Mouse (Mus musculus) bone marrow, adult 2 months (tissue): ENCODE data around the gene Sgsh.

Experiments used
- CTCF ChIP-seq: fragments of 200-500 bp; IDR thresholded peaks from 2 replicates; pipeline ENCODE4 v1.5.1; 2011; ENCODE audit warnings: low read length, control low read depth; ENCODE audit not compliant: control insufficient read depth, insufficient read depth
- POLR2A ChIP-seq: fragments of 200-500 bp; IDR thresholded peaks from 2 replicates; pipeline ENCODE4 v1.6.1; 2011; ENCODE audit warnings: low read depth, mild to moderate bottlenecking, control low read depth, low read length, borderline replicate concordance; ENCODE audit not compliant: control insufficient read depth

DNA sequence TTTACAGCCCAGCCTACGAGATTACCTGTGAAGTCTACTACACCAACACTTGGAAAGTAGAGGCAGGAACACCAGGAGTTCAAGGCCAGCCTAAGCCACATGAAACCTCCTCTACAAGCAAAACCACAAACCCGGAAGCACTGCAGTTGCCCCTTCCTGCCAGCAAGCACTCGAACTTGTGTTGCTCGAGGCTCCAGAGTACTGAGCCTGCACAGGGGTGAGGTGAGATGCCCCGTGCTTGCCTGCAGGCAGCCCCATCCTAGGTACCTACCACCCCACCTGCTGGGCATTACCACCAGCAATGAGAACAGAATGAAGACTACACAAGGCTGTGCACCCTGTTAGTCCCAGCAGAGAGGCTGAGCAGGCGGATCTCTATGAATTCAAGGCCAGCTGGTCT, 57.3 kb downstream of the Sgsh start:
- TF ChIP-seq POLR2A = no peak
- TF ChIP-seq CTCF = no peak
